Mouse (Mus musculus): ENCODE data around the gene Gm20538. TPM values are rescaled to one million over a fixed set of nuclear protein-coding genes. Genes with fewer than 3 reads are reported as not detected.

Gene Gm20538
- total RNA-seq (2017) = not detected in 2 replicates

DNA sequence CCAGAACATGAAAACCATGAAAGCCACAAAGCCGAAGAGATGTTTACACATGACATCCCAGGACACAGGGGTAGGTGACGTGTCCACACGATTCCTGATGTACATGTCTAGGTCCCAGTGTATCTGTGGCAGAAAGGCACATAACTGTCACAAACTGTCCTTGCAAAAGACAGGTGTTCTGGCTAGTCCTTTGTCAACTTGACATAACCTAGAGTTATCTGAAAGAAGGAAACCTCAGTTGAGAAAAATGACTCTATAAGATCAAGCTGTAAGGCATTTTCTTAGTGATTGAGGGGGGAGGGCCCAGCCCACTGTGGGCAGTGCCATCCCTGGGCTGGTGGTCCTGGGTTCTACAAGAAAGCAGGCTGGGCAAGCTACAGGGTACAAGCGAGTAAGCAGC is at the start of gene Gm20538:
Gm20538 (minus strand) TSS at position 101 of the 400 bp plus-strand sequence.
- ATAC-seq (replicated peaks; ENCODE audit: low read depth, poor library complexity, severe bottlenecking) = no peak

DNA sequence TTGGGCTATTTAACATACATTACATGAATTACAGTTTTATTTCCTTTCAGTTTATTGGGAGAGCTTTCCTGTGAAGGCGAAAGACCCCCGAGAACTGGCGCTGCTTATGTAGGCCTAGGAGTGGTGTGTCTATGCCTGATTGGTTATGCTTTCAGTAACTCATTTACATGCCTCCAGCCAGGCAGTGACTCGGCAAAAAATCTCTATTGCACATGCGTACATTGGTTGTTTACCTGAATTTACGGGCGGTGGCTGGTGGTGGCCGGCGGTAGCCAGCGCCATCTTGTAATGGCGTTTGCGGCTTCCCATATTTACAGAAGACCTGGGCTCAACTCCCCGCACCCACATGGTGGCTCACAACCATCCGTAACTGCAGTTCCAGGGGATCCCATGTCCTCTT is 41.5 kb upstream of the Gm20538 start:
- ATAC-seq (replicated peaks; ENCODE audit: low read depth, poor library complexity, severe bottlenecking) = no peak

DNA sequence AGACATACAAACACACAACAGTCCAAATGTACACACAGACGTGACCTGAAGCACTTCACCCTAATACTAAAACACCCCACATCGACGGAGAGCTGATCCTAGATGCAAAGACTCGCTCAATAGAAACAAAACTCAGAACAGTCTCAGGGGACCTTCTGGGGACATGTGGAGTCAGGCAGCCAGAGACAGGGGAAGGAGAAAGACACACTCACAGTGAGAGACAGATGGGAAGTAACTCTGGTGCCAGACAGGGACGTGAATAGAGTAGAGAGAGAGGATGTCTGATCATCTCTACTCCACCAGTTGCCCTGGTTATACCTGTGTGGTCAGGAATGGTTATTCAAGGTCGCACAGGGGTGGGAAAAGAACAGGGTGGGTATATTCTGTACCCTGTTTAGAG is 39.0 kb upstream of the Gm20538 start:
- no peak for ATAC-seq (replicated peaks; ENCODE audit: low read depth, poor library complexity, severe bottlenecking)

DNA sequence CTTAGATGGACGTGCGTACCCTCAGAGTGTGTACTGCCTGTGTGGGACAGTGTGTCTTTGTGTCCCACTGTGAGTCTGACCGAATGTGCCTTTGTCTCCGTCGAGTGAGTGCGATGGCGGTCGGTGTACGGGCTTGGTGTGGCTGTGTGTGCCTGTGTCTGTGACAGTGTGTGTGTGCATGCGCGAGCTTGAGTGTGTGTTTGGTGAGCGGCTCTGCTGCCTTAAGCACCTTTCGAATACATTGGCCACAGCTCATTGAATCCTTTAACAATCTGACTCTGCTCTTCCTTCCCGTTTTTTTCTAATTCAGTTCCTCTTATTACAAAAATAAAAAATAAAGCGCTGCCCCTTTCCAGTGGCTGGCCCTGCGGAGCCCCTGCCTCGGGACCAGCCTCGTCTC is 38.4 kb upstream of the Gm20538 start:
- ATAC-seq (replicated peaks; ENCODE audit: low read depth, poor library complexity, severe bottlenecking) = peak; percentile 36

DNA sequence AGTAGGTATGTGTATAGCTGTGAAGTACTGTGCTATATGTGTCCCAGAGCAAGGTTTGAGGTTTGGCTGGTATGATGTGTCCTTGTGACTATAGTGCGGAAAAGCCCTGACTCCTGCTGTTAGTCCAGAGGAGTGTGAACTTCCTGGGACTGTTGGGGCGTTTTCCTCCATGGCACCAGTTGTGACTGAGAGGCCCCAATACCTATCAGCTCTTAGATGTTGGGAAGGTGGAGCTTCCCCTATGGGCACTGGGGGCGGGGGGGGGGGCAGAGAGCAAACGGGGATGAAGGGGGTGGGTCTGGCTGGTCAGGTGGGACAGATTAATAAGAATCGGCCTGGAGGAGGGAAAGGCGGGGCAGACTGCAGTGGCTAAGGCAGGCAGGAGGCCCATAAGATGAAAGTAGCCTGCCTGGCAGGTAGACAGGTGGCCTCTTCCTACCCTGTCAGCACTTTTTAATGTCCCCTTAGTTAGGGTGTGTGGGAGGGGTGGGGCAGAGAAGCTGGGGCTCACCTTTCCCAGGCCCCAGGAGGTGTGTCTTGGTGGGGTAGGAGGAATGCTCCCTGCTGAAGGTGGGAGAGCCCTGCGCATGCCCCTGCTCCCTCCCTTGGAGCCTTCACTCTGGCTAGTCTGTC is 37.1 kb upstream of the Gm20538 start:
- ATAC-seq (replicated peaks; ENCODE audit: low read depth, poor library complexity, severe bottlenecking) = no peak

DNA sequence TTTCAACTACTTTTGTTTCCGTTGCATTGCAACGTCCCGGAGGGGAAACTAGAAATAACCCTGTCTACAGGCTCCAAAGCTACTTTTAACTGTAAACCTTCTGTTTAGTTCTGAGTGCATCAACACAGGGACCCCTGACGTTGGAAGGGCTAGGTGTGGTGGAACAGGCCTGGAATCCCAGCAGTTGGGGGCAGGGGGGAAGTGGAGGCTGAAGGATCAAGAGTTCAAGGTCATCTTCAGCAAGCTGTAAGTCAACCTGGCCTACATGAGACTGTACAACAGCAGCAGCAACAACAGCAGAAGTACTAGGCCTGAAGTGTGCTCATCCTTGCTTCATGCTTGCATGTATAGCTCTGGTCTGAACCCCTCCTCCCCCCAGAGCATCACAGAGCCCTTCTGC is 35.4 kb upstream of the Gm20538 start:
- ATAC-seq (replicated peaks; ENCODE audit: low read depth, poor library complexity, severe bottlenecking) = no peak

DNA sequence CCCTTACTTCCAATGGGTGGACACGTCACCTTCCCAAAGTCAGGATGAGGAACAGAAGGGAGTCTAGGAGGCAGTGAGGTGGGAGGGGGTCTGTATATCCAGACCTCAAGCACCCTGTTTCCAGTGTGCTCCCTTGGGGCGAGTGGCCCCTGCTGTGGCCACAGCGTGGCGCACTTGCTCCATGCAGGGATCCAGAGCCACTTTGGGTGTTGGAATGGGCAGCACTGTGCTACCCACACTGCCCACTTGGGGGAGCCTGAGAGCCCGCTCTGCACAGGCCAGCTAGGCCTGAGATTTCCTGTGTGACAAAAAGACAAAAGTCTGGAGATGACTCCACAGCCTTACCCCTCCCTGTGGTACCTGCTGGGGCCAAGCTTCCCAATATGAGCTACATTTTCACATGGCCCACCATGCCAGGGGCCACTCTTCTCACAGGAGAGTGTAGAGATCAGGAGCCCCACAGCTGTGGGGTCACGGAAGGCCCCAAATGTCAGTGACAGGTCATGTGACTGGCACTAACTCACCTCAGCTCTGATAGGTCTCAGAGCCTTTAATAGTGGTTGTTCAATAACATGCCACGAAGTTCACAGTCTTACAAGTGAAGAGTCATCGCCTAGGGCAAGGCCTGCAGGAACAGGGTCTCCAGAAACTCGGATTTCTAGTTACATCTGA is 30.1 kb upstream of the Gm20538 start:
- ATAC-seq (replicated peaks; ENCODE audit: low read depth, poor library complexity, severe bottlenecking) = peak; percentile 97

DNA sequence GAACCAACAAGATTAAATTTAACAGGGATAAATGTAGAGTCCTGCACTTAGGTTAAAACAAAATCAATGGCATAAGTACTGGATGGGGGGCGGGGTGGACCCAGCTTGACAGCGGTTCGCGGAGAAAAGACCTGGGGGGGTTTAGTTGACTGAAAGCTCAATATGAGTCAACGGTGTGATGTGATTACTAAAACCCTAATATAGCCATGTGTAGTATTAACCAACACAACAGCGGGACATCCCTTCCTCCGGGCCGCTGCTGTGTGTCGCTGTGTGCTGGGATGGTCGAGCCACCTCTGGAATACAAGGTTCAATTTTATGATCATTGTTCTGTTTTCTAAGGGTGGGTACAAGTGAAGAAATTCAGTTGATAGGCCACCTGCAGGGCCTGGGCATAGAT is 29.5 kb upstream of the Gm20538 start:
- ATAC-seq (replicated peaks; ENCODE audit: low read depth, poor library complexity, severe bottlenecking) = no peak

DNA sequence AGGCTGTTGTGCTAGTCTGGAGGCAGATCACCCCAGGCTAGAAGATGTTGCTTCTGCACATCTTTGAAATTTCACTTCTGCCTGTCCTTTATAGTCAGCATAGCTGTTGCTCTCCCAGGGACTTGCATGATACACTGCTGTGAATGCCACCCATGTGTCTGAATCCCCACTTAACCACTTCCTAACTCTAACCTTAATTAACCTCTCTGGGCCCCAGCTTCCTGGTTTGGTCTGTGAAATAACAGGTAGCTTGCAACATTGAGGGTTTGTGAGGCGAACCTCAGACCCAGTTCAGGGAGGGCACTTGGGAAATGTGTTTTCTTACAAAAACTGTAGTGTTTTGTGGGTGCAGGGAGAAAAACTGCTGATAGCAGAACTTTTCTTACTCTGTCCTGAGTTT is 25.4 kb upstream of the Gm20538 start:
- ATAC-seq (replicated peaks; ENCODE audit: low read depth, poor library complexity, severe bottlenecking) = peak; percentile 42

DNA sequence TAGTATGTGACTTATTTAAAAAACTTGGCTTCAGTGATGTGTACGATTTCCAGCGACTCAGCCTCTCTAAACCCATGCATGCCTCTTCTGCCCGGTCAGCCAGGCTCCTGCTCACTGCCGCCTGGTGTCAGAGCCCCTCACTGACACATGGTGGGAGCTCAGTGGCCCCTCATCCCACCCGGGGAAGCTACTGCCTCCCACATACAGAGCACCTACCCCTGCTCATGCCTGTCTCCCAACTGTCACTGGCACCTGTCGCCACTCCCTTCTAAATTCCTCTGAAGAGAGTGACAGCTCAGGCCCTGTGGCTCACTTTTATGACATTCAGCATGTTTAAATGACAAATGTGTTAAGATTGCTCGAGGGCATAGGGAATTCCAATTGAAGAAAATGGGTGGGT is 23.6 kb upstream of the Gm20538 start:
- ATAC-seq (replicated peaks; ENCODE audit: low read depth, poor library complexity, severe bottlenecking) = no peak

DNA sequence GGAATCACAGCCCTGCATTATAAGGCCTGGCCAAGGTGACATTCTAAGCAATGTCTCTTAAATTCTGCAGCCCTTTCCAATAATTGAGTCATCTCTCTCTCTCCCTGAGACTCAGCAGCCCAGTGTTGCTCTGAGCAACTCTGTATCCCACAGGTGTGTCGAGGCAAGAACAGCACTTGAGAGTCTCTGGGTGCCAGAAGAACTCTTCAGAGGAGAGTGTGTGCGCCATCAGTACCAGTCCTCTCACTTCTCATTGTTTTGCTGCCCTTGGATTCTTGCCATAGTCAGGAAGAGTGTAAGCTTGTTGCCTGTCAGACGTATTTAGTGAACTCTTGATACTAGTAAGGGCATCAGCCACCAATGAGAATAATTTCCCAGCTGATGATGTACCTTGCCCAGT is 15.1 kb upstream of the Gm20538 start:
- ATAC-seq (replicated peaks; ENCODE audit: low read depth, poor library complexity, severe bottlenecking) = no peak

DNA sequence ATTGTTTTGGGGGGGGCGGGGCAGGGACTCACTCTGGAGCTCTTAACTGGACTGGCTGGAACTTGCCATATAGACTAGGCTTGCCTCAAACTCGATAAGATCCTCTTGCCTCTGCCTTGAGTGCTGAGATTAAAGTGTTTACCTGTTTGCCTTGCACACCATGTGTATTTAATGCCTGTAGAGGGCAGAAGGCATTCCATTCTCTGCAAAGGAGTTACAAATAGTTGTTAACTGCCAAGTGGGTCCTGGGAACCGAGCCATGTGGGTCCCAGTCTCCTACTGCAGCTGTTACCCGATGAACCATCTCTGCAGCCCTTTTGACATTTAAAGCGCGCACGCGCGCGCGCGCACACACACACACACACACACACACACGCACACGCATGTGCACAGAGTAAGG is 11.4 kb upstream of the Gm20538 start:
- ATAC-seq (replicated peaks; ENCODE audit: low read depth, poor library complexity, severe bottlenecking) = no peak

DNA sequence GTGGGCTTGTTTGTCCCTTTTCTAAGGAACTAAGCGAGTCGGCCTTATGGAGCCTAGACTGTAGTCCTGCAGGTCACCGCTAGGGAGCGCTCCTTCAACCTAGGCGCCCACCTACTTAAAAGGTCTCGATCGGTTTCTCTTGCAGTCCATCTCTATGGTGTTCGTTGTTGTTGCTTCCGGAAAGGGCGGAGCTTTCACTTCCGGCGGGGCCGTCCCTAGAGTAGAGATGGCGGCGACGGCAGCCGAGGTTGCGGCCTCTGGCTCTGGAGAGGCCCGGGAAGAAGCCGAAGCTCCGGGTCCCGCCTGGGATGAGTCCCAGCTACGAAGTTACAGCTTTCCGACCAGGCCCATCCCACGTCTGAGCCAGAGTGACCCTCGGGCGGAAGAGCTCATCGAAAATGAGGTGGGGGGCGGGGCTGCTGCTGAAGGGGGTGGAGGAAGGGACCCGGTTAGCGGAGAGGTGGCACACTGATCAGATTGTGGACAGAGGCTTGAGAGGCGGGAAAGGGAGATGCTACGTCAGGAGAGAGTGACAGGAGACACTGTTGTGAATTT is 10.1 kb upstream of the Gm20538 start, which contains the start of gene Hif1an:
Hif1an (plus strand) TSS at position 199 of the 555 bp plus-strand sequence.
- peak; percentile 99 for ATAC-seq (replicated peaks; ENCODE audit: low read depth, poor library complexity, severe bottlenecking)

DNA sequence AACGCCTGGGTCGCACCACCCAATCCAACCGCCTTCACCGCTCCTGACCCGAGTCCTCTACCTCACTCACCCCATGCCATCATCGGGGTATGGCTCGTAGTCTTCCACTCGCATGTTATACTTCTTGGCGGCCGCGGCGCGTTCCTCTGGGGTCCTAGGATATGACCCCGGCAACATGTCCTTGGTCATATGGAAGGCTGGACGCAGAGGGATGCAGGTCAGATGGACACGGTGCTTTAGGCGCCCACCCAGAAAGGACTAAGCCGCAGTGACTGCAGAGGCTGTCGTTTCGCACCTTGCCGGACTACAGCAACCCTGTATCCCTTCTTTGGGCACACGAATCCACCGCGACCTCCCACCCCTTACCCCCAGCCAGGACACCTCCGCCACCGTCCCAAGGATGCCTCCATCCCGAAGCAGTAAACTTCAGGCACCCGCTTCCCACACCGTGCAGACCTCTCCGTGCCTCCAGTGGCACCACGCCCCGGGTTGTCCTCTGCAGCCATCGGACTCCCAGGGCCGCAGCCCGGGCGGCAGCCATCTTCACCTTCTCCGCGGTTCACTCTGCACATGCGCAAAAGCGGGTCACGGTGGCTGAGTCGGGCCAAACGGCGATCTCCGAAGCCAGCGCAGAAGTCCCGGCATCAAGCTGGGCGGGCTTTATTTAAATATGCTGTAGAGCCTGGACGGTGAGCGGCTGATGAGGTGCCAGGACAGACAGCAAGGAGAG is 2.4 kb upstream of the Gm20538 start, which contains the start of gene Ndufb8:
Ndufb8 (minus strand) TSS at position 580 of the 730 bp plus-strand sequence.
- ATAC-seq (replicated peaks; ENCODE audit: low read depth, poor library complexity, severe bottlenecking) = peak; percentile 91

DNA sequence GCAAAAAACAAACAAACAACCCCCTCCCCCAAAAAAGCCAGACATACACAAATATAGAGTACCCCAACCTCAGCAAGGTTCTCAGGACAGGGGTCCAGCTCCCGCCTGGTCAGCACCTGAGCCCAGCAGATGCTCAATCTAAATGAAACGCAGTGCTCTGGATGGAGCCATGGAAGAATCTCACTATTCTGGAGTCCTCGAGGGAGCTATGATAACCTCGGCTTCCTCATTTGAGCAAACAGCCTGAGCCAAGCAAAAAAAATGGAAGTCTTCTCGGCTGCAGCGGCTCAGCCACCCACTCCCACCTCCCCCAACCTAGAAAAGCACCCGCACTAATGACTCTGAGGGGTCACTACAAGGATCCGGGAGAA is 1.8 kb upstream of the Gm20538 start:
- 0 out of 2 replicates have a peak, but pooled peaks have one; percentile 36 for ATAC-seq (replicated peaks; ENCODE audit: low read depth, poor library complexity, severe bottlenecking)

DNA sequence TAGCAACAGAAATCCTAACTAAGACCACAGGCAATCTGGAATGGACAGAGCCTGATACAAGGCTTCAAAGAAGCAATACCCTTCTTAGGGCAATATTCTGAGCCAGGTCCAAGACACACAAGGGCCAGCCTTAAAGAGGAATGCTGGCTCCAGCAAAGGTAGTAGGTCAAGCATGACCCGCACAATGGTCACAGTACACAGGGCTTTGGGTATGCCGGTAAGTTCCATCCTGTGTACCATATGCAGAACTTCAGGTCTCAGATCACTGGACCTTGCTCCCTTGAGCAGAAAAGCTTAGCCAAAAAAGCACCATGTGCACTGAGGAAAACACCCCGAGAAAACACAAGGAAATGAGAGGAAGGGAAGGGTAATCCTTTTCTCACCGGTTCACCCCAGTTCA is 655 bp upstream of the Gm20538 start:
- no peak for ATAC-seq (replicated peaks; ENCODE audit: low read depth, poor library complexity, severe bottlenecking)

DNA sequence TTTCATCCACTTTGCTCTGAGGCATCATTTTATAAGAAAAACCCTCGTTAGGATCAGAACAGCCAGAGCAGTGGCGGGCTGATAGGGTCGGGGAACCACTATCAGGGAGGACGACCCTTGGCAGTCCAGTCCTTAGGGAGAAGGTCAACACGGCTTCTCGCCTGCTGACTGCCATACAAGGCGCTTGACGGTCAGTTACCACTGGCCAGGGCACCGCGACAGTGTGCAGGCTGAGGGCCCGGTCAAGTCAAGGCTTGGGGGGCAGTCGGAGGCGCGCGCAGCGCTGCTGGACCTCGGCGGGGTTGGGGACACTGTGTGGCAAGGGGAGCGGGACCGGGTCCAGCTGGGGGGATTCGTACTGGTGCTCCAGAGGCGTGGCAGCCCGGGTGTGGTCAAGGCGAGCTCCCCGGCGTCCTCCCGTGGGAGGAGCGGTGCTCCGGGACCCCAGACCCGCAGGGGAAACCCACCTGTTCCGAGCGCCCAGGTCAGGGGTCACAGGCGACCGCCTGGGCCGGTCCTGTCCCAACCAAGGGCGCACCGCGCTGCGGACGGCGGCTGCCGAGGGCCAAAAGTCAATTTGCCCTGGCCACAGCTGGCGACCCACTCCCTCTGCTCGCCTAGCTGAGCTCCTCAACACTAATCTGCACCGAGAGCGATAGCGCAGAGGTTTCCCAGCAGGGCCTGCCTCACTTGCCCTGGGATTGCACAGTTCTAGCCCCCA is 7.2 kb downstream of the Gm20538 start, which contains the start of gene Sec31b:
Sec31b (minus strand) TSS at position 544 of the 721 bp plus-strand sequence.
- peak; percentile 42; the same call in 1 of the 2 replicates for ATAC-seq (replicated peaks; ENCODE audit: low read depth, poor library complexity, severe bottlenecking)

DNA sequence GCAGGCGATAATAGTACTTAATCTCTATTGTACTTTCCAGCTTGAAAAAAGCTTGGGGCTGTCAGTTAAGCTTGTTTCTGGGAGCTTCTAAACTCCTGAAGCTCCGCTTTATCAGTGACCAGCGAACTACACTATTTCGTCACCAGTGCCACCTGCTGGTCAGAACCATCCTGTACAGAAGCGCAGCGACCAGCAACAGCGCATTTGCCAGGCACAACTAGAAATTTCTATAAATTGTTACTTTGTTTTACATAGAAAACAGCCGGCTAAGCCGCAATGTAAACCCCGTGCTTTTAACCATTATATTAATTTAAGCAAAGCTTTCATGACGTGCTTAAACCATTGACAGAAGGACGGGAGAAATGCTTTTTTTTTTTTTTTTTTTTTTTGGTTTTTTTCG is 7.9 kb downstream of the Gm20538 start:
- ATAC-seq (replicated peaks; ENCODE audit: low read depth, poor library complexity, severe bottlenecking) = peak; percentile 95

DNA sequence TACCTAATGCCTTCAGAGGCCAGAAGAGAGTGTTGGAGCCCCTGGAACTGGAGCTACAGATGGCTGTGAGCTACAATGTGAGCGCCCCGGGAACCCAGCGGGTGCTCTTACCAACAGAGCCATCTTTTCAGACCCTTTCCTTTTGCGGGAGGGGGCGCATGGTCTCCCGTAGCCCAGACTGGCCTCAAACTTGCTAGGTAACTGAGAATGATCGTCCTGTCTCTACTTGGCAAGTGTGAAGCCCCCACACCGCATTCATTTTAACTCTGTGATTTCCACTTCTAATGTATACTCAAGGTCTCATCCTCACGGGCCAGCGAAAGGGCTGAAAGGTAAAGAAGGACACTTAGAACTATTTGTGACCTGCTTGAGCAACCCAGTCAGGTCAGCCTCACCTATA is 8.3 kb downstream of the Gm20538 start:
- peak; percentile 6; the same call in 1 of the 2 replicates for ATAC-seq (replicated peaks; ENCODE audit: low read depth, poor library complexity, severe bottlenecking)

DNA sequence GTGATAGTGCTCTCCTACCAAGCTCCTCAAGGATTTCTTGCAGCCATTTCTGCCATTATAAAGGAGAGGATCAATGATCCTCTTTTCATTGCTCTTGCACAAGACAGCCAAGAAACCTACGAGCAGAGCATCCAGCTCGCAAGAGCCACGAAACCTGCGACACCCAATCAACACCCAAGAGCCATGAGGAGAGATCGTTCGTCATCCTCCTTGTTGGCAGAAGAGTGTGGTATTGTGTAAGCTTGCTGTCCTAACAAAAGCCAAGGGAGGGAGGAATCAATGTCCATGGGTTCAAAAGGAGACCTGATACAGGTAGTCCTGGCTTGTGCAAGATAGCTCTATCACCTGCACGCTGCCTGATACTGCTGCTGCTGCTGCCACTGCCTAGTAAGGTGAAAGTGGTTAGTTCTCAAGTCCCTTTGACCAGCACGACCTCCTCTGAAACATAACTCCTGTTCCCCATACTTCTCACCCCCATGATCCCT is 9.9 kb downstream of the Gm20538 start:
- ATAC-seq (replicated peaks; ENCODE audit: low read depth, poor library complexity, severe bottlenecking) = no peak
